Mouse (Mus musculus): ENCODE measurements around the gene Evx1. TPM values are rescaled to one million over a fixed set of nuclear protein-coding genes. Genes with fewer than 3 reads are reported as not detected.

The Evx1 gene
- polyA plus RNA-seq (2014; fragmentation: Nextera tagmentation; extraction: Ambion mirVana), result 5.2 and 5.9 TPM in 2 replicates

- DNase-seq (ENCODE audit: low spot score) (peak; percentile 69), ATAC-seq (ENCODE audit: low FRiP score) (no peak)
- Histone ChIP-seq H3K9me3 (ENCODE audit: control insufficient read depth, low read length) (no peaks in the 10 kb centered on the region), H3K4me2 (replicated peaks; ENCODE audit: low read depth, low read length) (no peak within 1 kb of the TSS), H3K27ac (ENCODE audit: low read depth, low read length) (peak within 1 kb of the TSS; percentile 39; the same call in 1 of the 2 replicates), H3K36me3 (ENCODE audit: control insufficient read depth, insufficient read depth, low read length) (no peaks in the 10 kb centered on the region), H3K4me3 (ENCODE audit: low read depth, low read length) (peak within 1 kb of the TSS; percentile 21), H3K4me1 (replicated peaks; ENCODE audit: control insufficient read depth, insufficient read depth, low read length) (peaks cover 3% of the 10 kb centered on the region; the same call in 1 of the 2 replicates), H3K9ac (ENCODE audit: low read depth, low read length) (peak within 1 kb of the TSS; percentile 43; the same call in 1 of the 2 replicates), H3K27me3 (ENCODE audit: control insufficient read depth, insufficient read depth, low read length) (peaks cover 98% of the 10 kb centered on the region)
- WGBS, result under 1% methylated on average over 59 of the region's 59 CpGs
Observed at GRCm38 (mm10) chr6:52313391-52314303, at the start of gene Evx1. Gene Evx1, plus strand, starts transcription at chr6:52313498.

DNA sequence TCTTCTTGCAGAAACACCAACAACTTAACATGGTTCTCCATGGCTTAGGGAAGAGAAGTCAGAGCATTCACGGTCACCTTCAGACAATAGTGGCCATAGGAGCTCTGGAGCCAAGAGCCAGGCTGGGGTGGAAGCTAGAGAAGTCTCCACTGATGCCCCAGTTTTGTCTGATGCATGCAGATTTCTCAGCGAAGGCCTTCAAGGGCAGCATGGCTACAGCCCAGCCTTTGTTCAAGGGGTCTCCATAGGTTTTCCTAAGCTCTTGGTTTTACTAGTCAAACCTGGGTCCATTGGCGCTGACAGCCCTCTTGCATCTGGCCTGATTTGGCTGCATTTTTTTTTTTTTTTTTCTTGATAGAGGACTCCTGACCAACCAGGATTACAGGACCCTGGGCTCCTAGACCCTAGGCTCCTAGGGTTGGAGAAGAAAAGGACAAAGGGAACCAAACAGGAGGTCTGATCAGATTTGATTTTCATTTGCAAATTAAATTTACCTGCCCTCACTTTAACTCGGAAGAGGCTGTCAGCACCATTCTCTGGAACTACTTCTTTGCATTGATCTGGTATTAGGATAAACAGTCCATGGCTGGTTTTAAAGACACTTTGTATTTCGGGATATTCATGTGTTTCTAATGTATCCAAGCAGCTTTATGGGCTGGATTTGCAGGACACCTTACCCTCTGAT, 49.0 kb upstream of the Evx1 start:
- Histone ChIP-seq H3K36me3 (ENCODE audit: control insufficient read depth, insufficient read depth, low read length) (no peaks in the 10 kb centered on the region), H3K4me3 (ENCODE audit: low read depth, low read length) (no peak overlapping the region), H3K27ac (ENCODE audit: low read depth, low read length) (no peak overlapping the region), H3K4me2 (replicated peaks; ENCODE audit: low read depth, low read length) (no peak overlapping the region), H3K9me3 (ENCODE audit: control insufficient read depth, low read length) (no peaks in the 10 kb centered on the region), H3K4me1 (replicated peaks; ENCODE audit: control insufficient read depth, insufficient read depth, low read length) (peaks cover 8% of the 10 kb centered on the region; the same call in 1 of the 2 replicates), H3K9ac (ENCODE audit: low read depth, low read length) (no peak overlapping the region), H3K27me3 (ENCODE audit: control insufficient read depth, insufficient read depth, low read length) (peaks cover 93% of the 10 kb centered on the region)
- DNase-seq (ENCODE audit: low spot score), result peak; percentile 59
- 4% methylated on average over 5 of the region's 5 CpGs for WGBS
- ATAC-seq (ENCODE audit: low FRiP score), result no peak

DNA sequence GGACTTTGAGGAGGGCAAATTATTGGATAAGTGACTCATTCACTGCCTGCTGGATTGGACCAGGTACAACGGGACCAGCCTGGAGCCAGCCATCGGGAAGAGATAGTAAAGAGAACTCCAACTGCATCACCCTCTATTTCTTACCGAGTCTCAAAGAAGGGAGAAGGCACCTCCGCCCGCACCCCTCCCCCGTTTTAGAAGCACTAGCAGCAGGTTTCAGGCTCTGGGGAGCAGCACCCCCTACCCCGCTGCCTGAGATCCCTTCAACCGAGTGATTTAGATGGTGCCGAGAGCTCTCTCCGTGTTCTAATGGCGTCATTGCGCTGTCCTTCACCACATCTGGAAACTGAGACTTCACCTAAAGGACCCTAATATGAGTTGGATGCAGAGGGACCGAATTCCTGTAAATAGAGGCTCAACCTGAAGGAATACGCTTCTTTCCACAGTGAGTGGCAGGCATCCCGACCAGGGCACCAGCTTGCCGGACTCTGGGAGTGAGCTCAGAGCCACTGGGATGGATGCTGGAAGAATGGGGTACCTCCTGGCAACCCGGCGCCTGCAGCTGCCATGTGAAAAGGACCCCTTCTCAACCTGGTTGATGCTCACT, 47.9 kb upstream of the Evx1 start:
- peaks cover 6% of the 10 kb centered on the region; the same call in 1 of the 2 replicates for H3K4me1 ChIP-seq (replicated peaks; ENCODE audit: control insufficient read depth, insufficient read depth, low read length)
- peaks cover 96% of the 10 kb centered on the region for H3K27me3 ChIP-seq (ENCODE audit: control insufficient read depth, insufficient read depth, low read length)
- no peak overlapping the region for H3K4me3 ChIP-seq (ENCODE audit: low read depth, low read length)
- H3K9me3 ChIP-seq (ENCODE audit: control insufficient read depth, low read length), result no peaks in the 10 kb centered on the region
- no peak overlapping the region for H3K27ac ChIP-seq (ENCODE audit: low read depth, low read length)
- no peak overlapping the region for H3K4me2 ChIP-seq (replicated peaks; ENCODE audit: low read depth, low read length)
- ATAC-seq (ENCODE audit: low FRiP score) (no peak), DNase-seq (ENCODE audit: low spot score) (peak; percentile 66)
- WGBS, result under 1% methylated on average over 18 of the region's 18 CpGs
- H3K9ac ChIP-seq (ENCODE audit: low read depth, low read length), result no peak overlapping the region
- no peaks in the 10 kb centered on the region for H3K36me3 ChIP-seq (ENCODE audit: control insufficient read depth, insufficient read depth, low read length)

GRCm38 (mm10) chr6:52265913-52266665, 47.2 kb upstream of the Evx1 start:
- ATAC-seq (ENCODE audit: low FRiP score), result no peak

GRCm38 (mm10) chr6:52266666-52266985, 46.7 kb upstream of the Evx1 start:
- H3K4me2 ChIP-seq (replicated peaks; ENCODE audit: low read depth, low read length), result no peak overlapping the region
- 2% methylated on average over 9 of the region's 9 CpGs for WGBS
- peaks cover 97% of the 10 kb centered on the region for H3K27me3 ChIP-seq (ENCODE audit: control insufficient read depth, insufficient read depth, low read length)
- ATAC-seq (ENCODE audit: low FRiP score) (no peak), DNase-seq (ENCODE audit: low spot score) (no peak)
- no peak overlapping the region for H3K4me3 ChIP-seq (ENCODE audit: low read depth, low read length)
- no peak overlapping the region for H3K27ac ChIP-seq (ENCODE audit: low read depth, low read length)
- no peaks in the 10 kb centered on the region for H3K36me3 ChIP-seq (ENCODE audit: control insufficient read depth, insufficient read depth, low read length)
- no peaks in the 10 kb centered on the region for H3K4me1 ChIP-seq (replicated peaks; ENCODE audit: control insufficient read depth, insufficient read depth, low read length)
- no peaks in the 10 kb centered on the region for H3K9me3 ChIP-seq (ENCODE audit: control insufficient read depth, low read length)
- H3K9ac ChIP-seq (ENCODE audit: low read depth, low read length), result no peak overlapping the region

More at GRCm38 (mm10) chr6:52265913-52266665, 47.2 kb upstream of the Evx1 start:
- Histone ChIP-seq H3K36me3 (ENCODE audit: control insufficient read depth, insufficient read depth, low read length) (no peaks in the 10 kb centered on the region), H3K9me3 (ENCODE audit: control insufficient read depth, low read length) (no peaks in the 10 kb centered on the region), H3K9ac (ENCODE audit: low read depth, low read length) (no peak overlapping the region), H3K27ac (ENCODE audit: low read depth, low read length) (no peak overlapping the region), H3K4me2 (replicated peaks; ENCODE audit: low read depth, low read length) (no peak overlapping the region), H3K4me3 (ENCODE audit: low read depth, low read length) (no peak overlapping the region), H3K4me1 (replicated peaks; ENCODE audit: control insufficient read depth, insufficient read depth, low read length) (no peaks in the 10 kb centered on the region; the same call in 1 of the 2 replicates), H3K27me3 (ENCODE audit: control insufficient read depth, insufficient read depth, low read length) (peaks cover 96% of the 10 kb centered on the region)
- under 1% methylated on average over 19 of the region's 19 CpGs for WGBS
- DNase-seq (ENCODE audit: low spot score), result peak; percentile 67

DNA sequence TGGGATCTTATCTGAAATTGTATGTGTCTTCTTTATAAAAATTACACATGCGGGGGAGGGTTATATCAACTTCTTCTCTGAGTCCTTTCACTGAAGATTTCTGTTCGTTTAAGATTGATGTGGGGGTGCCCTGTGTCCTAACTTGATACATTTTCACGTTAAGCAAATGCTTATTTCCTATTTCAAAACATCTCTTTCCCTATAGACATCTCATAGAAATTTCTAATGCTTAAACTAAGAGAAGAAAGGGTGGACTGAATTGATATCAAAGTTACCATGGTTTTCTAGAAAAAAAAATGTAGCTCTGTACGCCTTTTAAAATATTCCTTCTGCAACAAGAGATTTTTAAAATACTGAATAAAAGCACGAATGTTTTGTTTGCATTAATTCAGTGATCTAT, 46.1 kb upstream of the Evx1 start:
- no peak overlapping the region for H3K4me2 ChIP-seq (replicated peaks; ENCODE audit: low read depth, low read length)
- no peaks in the 10 kb centered on the region for H3K4me1 ChIP-seq (replicated peaks; ENCODE audit: control insufficient read depth, insufficient read depth, low read length)
- no peak overlapping the region for H3K27ac ChIP-seq (ENCODE audit: low read depth, low read length)
- WGBS, result 18% methylated on average over 5 of the region's 5 CpGs
- no peak overlapping the region for H3K4me3 ChIP-seq (ENCODE audit: low read depth, low read length)
- H3K36me3 ChIP-seq (ENCODE audit: control insufficient read depth, insufficient read depth, low read length), result no peaks in the 10 kb centered on the region
- DNase-seq (ENCODE audit: low spot score), result peak; percentile 37
- H3K9ac ChIP-seq (ENCODE audit: low read depth, low read length), result no peak overlapping the region
- H3K9me3 ChIP-seq (ENCODE audit: control insufficient read depth, low read length), result no peaks in the 10 kb centered on the region
- no peak for ATAC-seq (ENCODE audit: low FRiP score)
- H3K27me3 ChIP-seq (ENCODE audit: control insufficient read depth, insufficient read depth, low read length), result peaks cover 95% of the 10 kb centered on the region

GRCm38 (mm10) chr6:52267691-52268090, 45.6 kb upstream of the Evx1 start:
- H3K9me3 ChIP-seq (ENCODE audit: control insufficient read depth, low read length), result no peaks in the 10 kb centered on the region
- peaks cover 95% of the 10 kb centered on the region for H3K27me3 ChIP-seq (ENCODE audit: control insufficient read depth, insufficient read depth, low read length)
- ATAC-seq (ENCODE audit: low FRiP score) (no peak), DNase-seq (ENCODE audit: low spot score) (no peak)
- no peak overlapping the region for H3K9ac ChIP-seq (ENCODE audit: low read depth, low read length)
- H3K4me3 ChIP-seq (ENCODE audit: low read depth, low read length), result no peak overlapping the region
- no peak overlapping the region for H3K4me2 ChIP-seq (replicated peaks; ENCODE audit: low read depth, low read length)
- WGBS, result 3% methylated on average over 3 of the region's 3 CpGs
- no peaks in the 10 kb centered on the region for H3K4me1 ChIP-seq (replicated peaks; ENCODE audit: control insufficient read depth, insufficient read depth, low read length)
- no peaks in the 10 kb centered on the region for H3K36me3 ChIP-seq (ENCODE audit: control insufficient read depth, insufficient read depth, low read length)
- H3K27ac ChIP-seq (ENCODE audit: low read depth, low read length), result no peak overlapping the region

GRCm38 (mm10) chr6:52268341-52268740, 45.0 kb upstream of the Evx1 start:
- H3K27ac ChIP-seq (ENCODE audit: low read depth, low read length), result no peak overlapping the region
- H3K36me3 ChIP-seq (ENCODE audit: control insufficient read depth, insufficient read depth, low read length), result no peaks in the 10 kb centered on the region
- WGBS, result 1% methylated on average over 7 of the region's 7 CpGs
- no peak overlapping the region for H3K9ac ChIP-seq (ENCODE audit: low read depth, low read length)
- H3K4me2 ChIP-seq (replicated peaks; ENCODE audit: low read depth, low read length), result no peak overlapping the region
- DNase-seq (ENCODE audit: low spot score) (peak; percentile 43), ATAC-seq (ENCODE audit: low FRiP score) (no peak)
- H3K27me3 ChIP-seq (ENCODE audit: control insufficient read depth, insufficient read depth, low read length), result peaks cover 94% of the 10 kb centered on the region
- no peak overlapping the region for H3K4me3 ChIP-seq (ENCODE audit: low read depth, low read length)
- H3K4me1 ChIP-seq (replicated peaks; ENCODE audit: control insufficient read depth, insufficient read depth, low read length), result no peaks in the 10 kb centered on the region
- no peaks in the 10 kb centered on the region for H3K9me3 ChIP-seq (ENCODE audit: control insufficient read depth, low read length)
